Mouse (Mus musculus) adrenal gland, postnatal 36 days (tissue): Measurements from ENCODE around the gene Ttc16. TPM values are rescaled to one million over a fixed set of nuclear protein-coding genes. Genes with fewer than 3 reads are reported as not detected.

Experiments
- DNase-seq, 2 experiments: peaks; one replicate each; pipeline ENCODE4 v3.0.0; 2021; ENCODE audit warnings: mixed read lengths in 1 of 2
- long read RNA-seq, 2 experiments: library from polyadenylated mRNA; stranded (forward); transcript quantifications; one replicate each; pipeline ENCODE4 v2.0.0; 2021; ENCODE audit warnings: borderline sequencing depth in 2 of 2
- total RNA-seq, 2 experiments: library from RNA; stranded (reverse); gene quantifications; 2 replicates each; pipeline ENCODE4 v1.2.3; 2021

Gene Ttc16
- under 1 TPM; 0.10 to 0.20 TPM for total RNA-seq
- long read RNA-seq, experiment 1, partial matches to known transcripts: 0 of 3 reads
- long read RNA-seq, experiment 1, other reads (novel, unspliced or antisense): 3 of 3 reads
- long read RNA-seq, experiment 2, partial matches to known transcripts: 0 of 1 reads
- long read RNA-seq, experiment 2, other reads (novel, unspliced or antisense): 1 of 1 reads

- DNase-seq: peak; percentile 99
Measured at GRCm38 (mm10) chr2:32775359-32776074, at the start of gene Ttc16, which contains the start of gene Ptrh1. Gene Ttc16, minus strand, starts transcription at chr2:32775633. Gene Ptrh1, plus strand, starts transcription at chr2:32775786.

- DNase-seq: no peak
Measured at GRCm38 (mm10) chr2:32824778-32825177, 49.3 kb upstream of the Ttc16 start.

- DNase-seq: no peak
Measured at GRCm38 (mm10) chr2:32824181-32824580, 48.7 kb upstream of the Ttc16 start.

- DNase-seq: no peak
Measured at GRCm38 (mm10) chr2:32823579-32824154, 48.2 kb upstream of the Ttc16 start.

GRCm38 (mm10) chr2:32823153-32823552 lies 47.7 kb upstream of the Ttc16 start:
- no peak for DNase-seq

GRCm38 (mm10) chr2:32822643-32823042 lies 47.2 kb upstream of the Ttc16 start:
- DNase-seq: no peak

- DNase-seq: peak; percentile 55 to 57
Measured at GRCm38 (mm10) chr2:32821041-32821802, 45.8 kb upstream of the Ttc16 start.

- DNase-seq: no peak
Measured at GRCm38 (mm10) chr2:32818208-32818607, 42.8 kb upstream of the Ttc16 start.

GRCm38 (mm10) chr2:32817589-32817988 lies 42.2 kb upstream of the Ttc16 start:
- no peak for DNase-seq

- no peak for DNase-seq
Measured at GRCm38 (mm10) chr2:32816946-32817581, 41.6 kb upstream of the Ttc16 start.

GRCm38 (mm10) chr2:32816497-32816896 lies 41.1 kb upstream of the Ttc16 start:
- DNase-seq: no peak

GRCm38 (mm10) chr2:32811959-32812358 lies 36.5 kb upstream of the Ttc16 start:
- no peak for DNase-seq

- DNase-seq: no peak
Measured at GRCm38 (mm10) chr2:32808816-32809566, 33.6 kb upstream of the Ttc16 start.

- DNase-seq: no peak
Measured at GRCm38 (mm10) chr2:32798251-32798962, 23.0 kb upstream of the Ttc16 start.

- no peak for DNase-seq
Measured at GRCm38 (mm10) chr2:32795748-32796418, 20.4 kb upstream of the Ttc16 start.

- peak; percentile 33 to 37 for DNase-seq
Measured at GRCm38 (mm10) chr2:32791297-32791696, 15.9 kb upstream of the Ttc16 start.

GRCm38 (mm10) chr2:32788581-32788980 lies 13.1 kb upstream of the Ttc16 start:
- no peak for DNase-seq

- DNase-seq: peak in 1 of 2 experiments; percentile 37
Measured at GRCm38 (mm10) chr2:32787176-32787575, 11.7 kb upstream of the Ttc16 start.

- no peak for DNase-seq
Measured at GRCm38 (mm10) chr2:32784048-32784681, 8.7 kb upstream of the Ttc16 start, which contains the start of gene Cfap157. Gene Cfap157, minus strand, starts transcription at chr2:32784428.
